Mouse (Mus musculus): ENCODE measurements around the gene Morn4. TPM values are rescaled to one million over a fixed set of nuclear protein-coding genes. Genes with fewer than 3 reads are reported as not detected.

The Morn4 gene
- polyA plus RNA-seq, 1 experiment from 2014 or later = 78.9 TPM

GRCm38 (mm10) chr19:42126219-42126605 is 40.1 kb upstream of the Morn4 start:
- H3K4me2 ChIP-seq (ENCODE audit: low read depth) = no peak overlapping the region
- H3K27ac ChIP-seq (ENCODE audit: low read depth, low read length) = no peak overlapping the region
- ATAC-seq (ENCODE audit: insufficient read depth, low FRiP score, low TSS enrichment) = no peak
- no peaks in the 10 kb centered on the region for H3K9me3 ChIP-seq (ENCODE audit: control insufficient read depth, low read length)
- no peak overlapping the region for H3K4me3 ChIP-seq (ENCODE audit: low read depth, low read length)
- no peaks in the 10 kb centered on the region for H3K27me3 ChIP-seq (ENCODE audit: control insufficient read depth, insufficient read depth, low read length)
- 90% methylated on average over 6 of the region's 6 CpGs for WGBS
- H3K4me1 ChIP-seq (ENCODE audit: control insufficient read depth, insufficient read depth, low read length) = peaks cover 13% of the 10 kb centered on the region
- no peak for DNase-seq (ENCODE audit: low spot score)
- H3K9ac ChIP-seq (ENCODE audit: low read length) = no peak overlapping the region
- no peaks in the 10 kb centered on the region; the same call in 1 of the 2 replicates for H3K36me3 ChIP-seq (ENCODE audit: control insufficient read depth, insufficient read depth, low read length)

- Histone ChIP-seq H3K36me3 (ENCODE audit: control insufficient read depth, insufficient read depth, low read length) (no peaks in the 10 kb centered on the region; the same call in 1 of the 2 replicates), H3K4me3 (ENCODE audit: low read depth, low read length) (no peak overlapping the region), H3K4me2 (ENCODE audit: low read depth) (no peak overlapping the region), H3K27ac (ENCODE audit: low read depth, low read length) (no peak overlapping the region), H3K9ac (ENCODE audit: low read length) (no peak overlapping the region), H3K4me1 (ENCODE audit: control insufficient read depth, insufficient read depth, low read length) (peaks cover 13% of the 10 kb centered on the region), H3K9me3 (ENCODE audit: control insufficient read depth, low read length) (no peaks in the 10 kb centered on the region), H3K27me3 (ENCODE audit: control insufficient read depth, insufficient read depth, low read length) (no peaks in the 10 kb centered on the region)
- DNase-seq (ENCODE audit: low spot score) (no peak), ATAC-seq (ENCODE audit: insufficient read depth, low FRiP score, low TSS enrichment) (no peak)
- 85% methylated on average over 11 of the region's 11 CpGs for WGBS
These were observed 39.5 kb upstream of the Morn4 start for GRCm38 (mm10) chr19:42125501-42126218.

GRCm38 (mm10) chr19:42124684-42125083 is 38.5 kb upstream of the Morn4 start:
- no peak overlapping the region for H3K4me2 ChIP-seq (ENCODE audit: low read depth)
- peaks cover 6% of the 10 kb centered on the region for H3K36me3 ChIP-seq (ENCODE audit: control insufficient read depth, insufficient read depth, low read length)
- H3K4me3 ChIP-seq (ENCODE audit: low read depth, low read length) = no peak overlapping the region
- H3K27ac ChIP-seq (ENCODE audit: low read depth, low read length) = no peak overlapping the region
- ATAC-seq (ENCODE audit: insufficient read depth, low FRiP score, low TSS enrichment) = no peak
- peaks cover 10% of the 10 kb centered on the region for H3K4me1 ChIP-seq (ENCODE audit: control insufficient read depth, insufficient read depth, low read length)
- H3K9ac ChIP-seq (ENCODE audit: low read length) = no peak overlapping the region
- WGBS = 87% methylated on average over 13 of the region's 13 CpGs
- no peaks in the 10 kb centered on the region for H3K27me3 ChIP-seq (ENCODE audit: control insufficient read depth, insufficient read depth, low read length)
- no peak for DNase-seq (ENCODE audit: low spot score)
- H3K9me3 ChIP-seq (ENCODE audit: control insufficient read depth, low read length) = no peaks in the 10 kb centered on the region

- no peak overlapping the region for H3K4me2 ChIP-seq (ENCODE audit: low read depth)
- H3K4me3 ChIP-seq (ENCODE audit: low read depth, low read length) = no peak overlapping the region
- WGBS = 92% methylated on average over 8 of the region's 8 CpGs
- peaks cover 10% of the 10 kb centered on the region for H3K36me3 ChIP-seq (ENCODE audit: control insufficient read depth, insufficient read depth, low read length)
- H3K9ac ChIP-seq (ENCODE audit: low read length) = no peak overlapping the region
- no peaks in the 10 kb centered on the region for H3K9me3 ChIP-seq (ENCODE audit: control insufficient read depth, low read length)
- no peak overlapping the region for H3K27ac ChIP-seq (ENCODE audit: low read depth, low read length)
- no peaks in the 10 kb centered on the region for H3K4me1 ChIP-seq (ENCODE audit: control insufficient read depth, insufficient read depth, low read length)
- H3K27me3 ChIP-seq (ENCODE audit: control insufficient read depth, insufficient read depth, low read length) = no peaks in the 10 kb centered on the region
- ATAC-seq (ENCODE audit: insufficient read depth, low FRiP score, low TSS enrichment) (no peak), DNase-seq (ENCODE audit: low spot score) (no peak)
These were observed 34.3 kb upstream of the Morn4 start for GRCm38 (mm10) chr19:42120451-42120850.

- no peak for ATAC-seq (ENCODE audit: insufficient read depth, low FRiP score, low TSS enrichment)
- Histone ChIP-seq H3K4me2 (ENCODE audit: low read depth) (no peak overlapping the region), H3K4me3 (ENCODE audit: low read depth, low read length) (no peak overlapping the region), H3K4me1 (ENCODE audit: control insufficient read depth, insufficient read depth, low read length) (no peaks in the 10 kb centered on the region), H3K36me3 (ENCODE audit: control insufficient read depth, insufficient read depth, low read length) (peaks cover 11% of the 10 kb centered on the region), H3K9me3 (ENCODE audit: control insufficient read depth, low read length) (no peaks in the 10 kb centered on the region), H3K27ac (ENCODE audit: low read depth, low read length) (no peak overlapping the region), H3K9ac (ENCODE audit: low read length) (no peak overlapping the region), H3K27me3 (ENCODE audit: control insufficient read depth, insufficient read depth, low read length) (no peaks in the 10 kb centered on the region)
- 96% methylated on average over 5 of the region's 5 CpGs for WGBS
- no peak for DNase-seq (ENCODE audit: low spot score)
These were observed 32.4 kb upstream of the Morn4 start for GRCm38 (mm10) chr19:42118596-42118995.

GRCm38 (mm10) chr19:42118142-42118541 is 32.0 kb upstream of the Morn4 start:
- Histone ChIP-seq H3K36me3 (ENCODE audit: control insufficient read depth, insufficient read depth, low read length) (peaks cover 11% of the 10 kb centered on the region), H3K4me1 (ENCODE audit: control insufficient read depth, insufficient read depth, low read length) (no peaks in the 10 kb centered on the region), H3K27me3 (ENCODE audit: control insufficient read depth, insufficient read depth, low read length) (no peaks in the 10 kb centered on the region), H3K4me2 (ENCODE audit: low read depth) (no peak overlapping the region), H3K9ac (ENCODE audit: low read length) (no peak overlapping the region), H3K4me3 (ENCODE audit: low read depth, low read length) (no peak overlapping the region), H3K27ac (ENCODE audit: low read depth, low read length) (no peak overlapping the region), H3K9me3 (ENCODE audit: control insufficient read depth, low read length) (no peaks in the 10 kb centered on the region)
- 94% methylated on average over 9 of the region's 9 CpGs for WGBS
- DNase-seq (ENCODE audit: low spot score) (no peak), ATAC-seq (ENCODE audit: insufficient read depth, low FRiP score, low TSS enrichment) (no peak)

GRCm38 (mm10) chr19:42115783-42116335 is 29.7 kb upstream of the Morn4 start:
- Histone ChIP-seq H3K36me3 (ENCODE audit: control insufficient read depth, insufficient read depth, low read length) (peaks cover 11% of the 10 kb centered on the region), H3K4me2 (ENCODE audit: low read depth) (no peak overlapping the region), H3K9ac (ENCODE audit: low read length) (no peak overlapping the region), H3K4me3 (ENCODE audit: low read depth, low read length) (no peak overlapping the region), H3K27me3 (ENCODE audit: control insufficient read depth, insufficient read depth, low read length) (no peaks in the 10 kb centered on the region), H3K27ac (ENCODE audit: low read depth, low read length) (no peak overlapping the region), H3K9me3 (ENCODE audit: control insufficient read depth, low read length) (no peaks in the 10 kb centered on the region), H3K4me1 (ENCODE audit: control insufficient read depth, insufficient read depth, low read length) (no peaks in the 10 kb centered on the region)
- ATAC-seq (ENCODE audit: insufficient read depth, low FRiP score, low TSS enrichment) (no peak), DNase-seq (ENCODE audit: low spot score) (no peak)
- 92% methylated on average over 4 of the region's 4 CpGs for WGBS

GRCm38 (mm10) chr19:42104681-42105080 is 18.5 kb upstream of the Morn4 start:
- no peak for DNase-seq (ENCODE audit: low spot score)
- Histone ChIP-seq H3K4me1 (ENCODE audit: control insufficient read depth, insufficient read depth, low read length) (no peaks in the 10 kb centered on the region), H3K9ac (ENCODE audit: low read length) (no peak overlapping the region), H3K4me2 (ENCODE audit: low read depth) (no peak overlapping the region), H3K27ac (ENCODE audit: low read depth, low read length) (no peak overlapping the region), H3K4me3 (ENCODE audit: low read depth, low read length) (no peak overlapping the region), H3K9me3 (ENCODE audit: control insufficient read depth, low read length) (no peaks in the 10 kb centered on the region), H3K27me3 (ENCODE audit: control insufficient read depth, insufficient read depth, low read length) (no peaks in the 10 kb centered on the region), H3K36me3 (ENCODE audit: control insufficient read depth, insufficient read depth, low read length) (0 out of 2 replicates have a peak, but pooled peaks cover 3% of the 10 kb centered on the region)
- ATAC-seq (ENCODE audit: insufficient read depth, low FRiP score, low TSS enrichment) = no peak
- WGBS = 95% methylated on average over 9 of the region's 9 CpGs

- no peak for ATAC-seq (ENCODE audit: insufficient read depth, low FRiP score, low TSS enrichment)
- Histone ChIP-seq H3K4me1 (ENCODE audit: control insufficient read depth, insufficient read depth, low read length) (no peaks in the 10 kb centered on the region), H3K27me3 (ENCODE audit: control insufficient read depth, insufficient read depth, low read length) (no peaks in the 10 kb centered on the region), H3K9ac (ENCODE audit: low read length) (no peak overlapping the region), H3K4me2 (ENCODE audit: low read depth) (no peak overlapping the region), H3K36me3 (ENCODE audit: control insufficient read depth, insufficient read depth, low read length) (0 out of 2 replicates have a peak, but pooled peaks cover 3% of the 10 kb centered on the region), H3K4me3 (ENCODE audit: low read depth, low read length) (no peak overlapping the region), H3K27ac (ENCODE audit: low read depth, low read length) (no peak overlapping the region), H3K9me3 (ENCODE audit: control insufficient read depth, low read length) (no peaks in the 10 kb centered on the region)
- WGBS = 87% methylated on average over 3 of the region's 3 CpGs
- no peak for DNase-seq (ENCODE audit: low spot score)
These were observed 13.2 kb upstream of the Morn4 start for GRCm38 (mm10) chr19:42099406-42099805.
